Mouse (Mus musculus): ENCODE results near the gene Tmem150c.

Tmem150c gene

DNA sequence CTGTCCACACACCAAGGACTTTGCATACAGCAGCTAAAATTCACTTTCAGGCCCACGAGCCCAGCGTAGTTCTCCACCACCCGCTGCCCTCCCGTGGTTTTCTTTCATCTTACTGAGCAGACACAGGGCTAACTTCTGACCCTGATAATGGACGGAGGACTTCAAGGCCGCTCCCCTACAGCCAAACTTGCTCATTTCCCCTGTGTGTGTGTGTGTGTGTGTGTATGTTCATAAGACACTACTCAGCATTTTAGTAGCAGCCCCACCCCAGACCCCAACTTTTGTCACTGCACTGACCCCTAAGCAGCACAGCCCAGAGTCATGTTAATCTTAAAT lies at the start of gene Tmem150c:
Gene Tmem150c (minus strand): TSS at position 171 of the 336 bp plus-strand sequence.
- no peak for DNase-seq (ENCODE audit: low read depth, low spot score)

- DNase-seq (ENCODE audit: low read depth, low spot score) = no peak
Measured at GRCm38 (mm10) chr5:100209093-100209492, 49.5 kb upstream of the Tmem150c start.

DNA sequence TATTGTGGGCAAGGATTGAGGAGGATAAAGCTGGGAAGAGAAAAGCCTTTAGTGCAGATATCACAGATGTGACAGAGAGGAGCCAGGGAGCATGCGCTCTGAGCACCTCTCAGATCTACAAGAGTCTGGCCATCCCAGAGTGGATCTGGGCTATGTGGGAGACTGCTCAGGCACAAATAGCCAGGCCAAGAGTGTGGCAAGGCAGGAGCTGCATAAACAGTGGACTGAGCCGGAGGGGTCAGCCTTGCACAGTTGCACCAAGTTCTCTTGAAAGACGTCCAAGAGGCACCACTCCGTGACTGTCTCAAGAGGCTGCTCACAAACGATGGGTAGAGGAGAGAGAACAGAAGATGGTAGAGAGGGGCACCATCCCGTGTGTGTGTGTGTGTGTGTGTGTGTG lies 47.1 kb upstream of the Tmem150c start:
- DNase-seq (ENCODE audit: low read depth, low spot score) = no peak

GRCm38 (mm10) chr5:100205519-100206189 lies 46.0 kb upstream of the Tmem150c start:
- DNase-seq (ENCODE audit: low read depth, low spot score) = no peak

DNA sequence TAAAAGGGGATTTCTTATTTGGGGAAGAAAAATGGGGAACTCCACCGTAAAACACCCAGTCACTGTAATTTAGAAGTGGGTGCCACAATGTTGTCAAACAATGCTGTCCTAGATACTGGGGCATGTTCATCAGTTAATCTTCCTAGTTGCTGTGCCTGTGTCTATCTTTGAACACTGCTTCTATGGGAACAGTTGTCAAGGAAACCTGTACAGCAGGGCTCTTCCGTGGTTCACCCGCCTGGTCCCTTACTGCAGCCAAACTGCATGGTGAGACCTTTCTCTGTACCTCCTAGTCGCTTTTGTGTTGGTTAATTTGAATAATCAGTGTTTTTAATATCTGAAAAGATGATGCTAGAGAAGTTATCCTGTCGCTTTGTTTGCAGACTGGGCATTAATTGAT lies 41.2 kb upstream of the Tmem150c start:
- DNase-seq (ENCODE audit: low read depth, low spot score) = peak; percentile 82

- DNase-seq (ENCODE audit: low read depth, low spot score) = peak; percentile 39
Measured at GRCm38 (mm10) chr5:100200296-100200695, 40.7 kb upstream of the Tmem150c start.

GRCm38 (mm10) chr5:100199092-100199853 lies 39.7 kb upstream of the Tmem150c start:
- no peak for DNase-seq (ENCODE audit: low read depth, low spot score)

GRCm38 (mm10) chr5:100197476-100197875 lies 37.9 kb upstream of the Tmem150c start:
- DNase-seq (ENCODE audit: low read depth, low spot score) = no peak

GRCm38 (mm10) chr5:100196854-100197431 lies 37.3 kb upstream of the Tmem150c start:
- peak; percentile 42 for DNase-seq (ENCODE audit: low read depth, low spot score)

- peak; percentile 53 for DNase-seq (ENCODE audit: low read depth, low spot score)
Measured at GRCm38 (mm10) chr5:100196397-100196796, 36.8 kb upstream of the Tmem150c start.

DNA sequence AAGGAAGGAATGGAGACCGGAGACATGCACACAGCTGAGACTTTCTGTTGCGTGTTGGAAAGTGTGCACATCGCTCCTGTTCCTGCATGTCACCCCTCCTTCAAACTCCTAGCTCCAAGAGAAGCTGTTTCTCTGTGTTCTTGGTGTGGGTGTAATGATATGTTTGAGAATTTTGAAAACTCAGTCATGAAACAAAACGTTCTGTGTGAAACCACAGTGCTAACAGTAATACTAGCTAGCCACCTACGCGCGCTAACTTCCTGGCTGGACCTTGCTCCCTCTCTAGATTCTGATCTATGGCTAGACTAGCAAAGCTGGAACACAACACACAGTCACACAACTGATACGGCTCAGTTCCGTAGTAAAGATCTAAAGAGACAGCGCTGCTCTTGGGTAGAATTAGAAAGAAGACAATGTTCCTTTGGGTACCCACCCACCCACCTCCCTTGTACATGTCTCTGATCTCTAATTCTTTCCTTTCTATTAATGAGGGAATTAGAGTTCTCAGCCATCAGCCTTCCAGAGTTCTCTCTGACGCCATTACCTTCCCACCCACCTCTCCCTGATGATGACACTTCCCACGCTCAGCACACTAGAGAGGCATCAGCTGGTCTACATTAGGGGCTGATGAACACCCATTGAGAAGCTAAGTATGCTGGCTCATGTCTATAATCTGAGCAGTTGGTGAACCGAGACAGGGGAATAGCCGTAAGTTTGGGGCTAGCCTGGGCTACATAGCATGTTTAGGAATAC lies 32.0 kb upstream of the Tmem150c start:
- peak; percentile 80 for DNase-seq (ENCODE audit: low read depth, low spot score)

GRCm38 (mm10) chr5:100187035-100187901 lies 27.7 kb upstream of the Tmem150c start:
- peak; percentile 51 for DNase-seq (ENCODE audit: low read depth, low spot score)

GRCm38 (mm10) chr5:100186618-100187017 lies 27.0 kb upstream of the Tmem150c start:
- no peak for DNase-seq (ENCODE audit: low read depth, low spot score)

DNA sequence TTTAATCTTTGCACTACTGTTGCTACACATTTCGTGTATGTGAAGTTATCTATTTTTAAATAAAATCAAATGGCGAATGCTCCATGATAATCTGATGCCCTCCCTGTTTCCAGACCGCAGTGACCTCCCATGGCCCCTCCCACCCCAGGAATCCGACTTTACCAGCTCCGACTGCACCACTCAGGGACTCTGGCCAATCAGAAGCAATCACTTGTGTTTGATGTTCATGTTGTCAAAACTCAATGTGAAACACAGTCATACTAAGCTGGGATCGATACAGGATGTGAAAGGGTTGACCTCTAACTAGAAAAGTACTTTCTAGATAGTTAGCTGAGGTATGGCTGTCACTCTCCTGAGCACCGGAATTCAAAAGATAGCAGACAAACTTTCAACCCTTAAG lies 26.3 kb upstream of the Tmem150c start:
- no peak for DNase-seq (ENCODE audit: low read depth, low spot score)

DNA sequence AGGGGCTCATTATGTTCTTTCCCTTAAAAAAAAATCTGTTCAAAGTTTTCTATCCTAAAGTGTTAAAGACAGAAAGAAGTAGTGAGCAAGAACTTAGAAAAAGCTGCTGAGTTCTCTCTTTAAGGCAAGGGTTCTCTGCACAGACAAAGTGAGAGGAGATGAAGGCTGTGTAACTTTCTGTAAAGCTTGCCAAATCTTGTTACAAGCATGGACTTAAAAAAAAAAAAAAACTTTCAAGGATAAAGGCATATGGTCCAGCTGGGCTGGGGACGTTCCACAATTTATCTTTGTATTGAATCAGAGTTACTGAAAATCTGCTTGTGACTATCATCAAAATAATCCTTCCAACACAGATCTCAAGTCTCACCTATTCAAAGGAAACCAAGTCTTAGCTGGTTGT lies 21.4 kb upstream of the Tmem150c start:
- DNase-seq (ENCODE audit: low read depth, low spot score) = peak; percentile 22

DNA sequence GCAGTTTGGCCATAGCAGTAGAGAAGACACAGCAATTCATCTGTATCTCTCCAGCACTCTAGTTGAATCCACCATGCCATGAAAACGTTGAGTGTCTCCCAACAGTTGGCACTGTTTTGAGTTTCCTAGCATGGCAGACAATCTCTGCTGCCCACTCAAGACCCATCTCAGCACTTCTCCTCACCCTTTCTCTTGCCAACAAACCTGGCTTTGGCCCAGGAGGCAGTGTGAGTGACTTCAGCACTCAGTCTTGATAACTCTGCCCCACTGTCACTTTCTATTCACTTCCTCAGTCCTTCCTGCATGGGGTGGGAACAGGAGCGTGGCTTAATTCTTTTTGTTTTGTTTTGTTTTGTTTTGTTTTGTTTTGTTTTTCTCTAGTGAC lies 19.2 kb upstream of the Tmem150c start:
- no peak for DNase-seq (ENCODE audit: low read depth, low spot score)

DNA sequence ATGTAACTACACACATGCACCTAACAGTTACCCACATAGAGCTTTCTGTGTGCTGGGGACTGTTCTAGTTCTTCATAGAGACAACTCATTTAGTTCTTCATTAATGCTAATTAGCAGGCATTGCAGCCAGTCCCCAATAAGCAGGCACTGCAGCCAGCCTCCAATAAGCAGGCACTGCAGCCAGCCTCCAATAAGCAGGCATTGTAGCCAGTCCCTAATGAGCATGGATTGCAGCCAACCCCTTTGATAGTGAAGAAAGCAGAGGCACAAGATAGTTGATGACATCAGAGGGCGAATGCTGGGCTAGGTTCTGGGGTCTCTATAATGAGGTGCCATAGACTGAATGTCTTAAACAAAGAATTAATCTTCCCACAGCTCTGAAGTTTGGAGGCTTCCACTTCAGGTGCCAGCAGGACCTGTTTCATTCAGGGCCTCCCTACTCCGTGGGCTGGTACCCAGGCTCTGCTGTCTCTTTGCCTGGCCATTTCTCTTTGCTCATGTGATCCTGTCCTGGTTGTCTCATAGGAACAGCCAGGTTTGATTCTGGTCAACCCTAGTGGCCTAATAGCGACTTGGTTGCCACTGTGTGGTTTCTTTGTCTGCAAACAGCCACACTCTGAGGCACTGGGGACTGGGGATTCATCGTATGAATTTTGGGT lies 18.6 kb upstream of the Tmem150c start:
- peak; percentile 47 for DNase-seq (ENCODE audit: low read depth, low spot score)

DNA sequence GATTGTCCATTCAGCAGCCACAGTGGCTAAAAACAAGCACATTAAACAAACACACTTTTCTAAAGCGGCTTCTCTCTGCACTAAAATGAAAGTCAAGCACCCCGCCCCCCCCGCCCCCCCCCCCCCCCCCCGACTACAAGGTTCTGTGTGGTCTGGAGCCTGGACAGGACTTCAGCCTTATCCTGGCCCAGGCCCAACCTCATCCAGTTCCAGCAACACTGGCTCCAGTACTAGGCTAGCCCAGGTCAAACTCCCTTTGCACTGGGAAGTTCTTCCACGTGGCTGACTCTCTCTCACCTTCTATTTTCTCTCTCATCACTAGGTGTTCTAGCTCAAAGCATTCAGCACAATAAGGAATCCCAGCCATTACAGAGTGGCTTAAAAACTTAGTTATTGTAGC lies 17.9 kb upstream of the Tmem150c start:
- DNase-seq (ENCODE audit: low read depth, low spot score) = no peak

DNA sequence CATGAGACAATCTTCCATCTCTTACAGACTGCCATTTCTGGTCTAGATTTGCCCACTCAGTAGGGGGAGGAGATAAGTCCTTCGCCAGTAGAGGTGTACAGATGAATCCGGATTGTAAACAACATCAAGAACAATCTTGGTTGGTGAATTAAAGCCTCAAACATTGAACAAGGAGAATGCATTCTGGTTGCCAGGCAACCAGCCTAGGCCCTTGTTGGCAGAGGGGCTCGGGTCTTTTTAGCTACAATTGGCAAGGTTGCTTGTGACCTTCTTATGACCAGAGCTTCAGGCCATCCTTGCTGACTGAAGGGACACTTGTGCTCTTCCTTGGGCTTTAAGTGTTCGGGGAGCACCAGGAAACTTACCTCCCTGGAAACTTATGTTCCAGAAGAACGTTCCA lies 16.5 kb upstream of the Tmem150c start:
- no peak for DNase-seq (ENCODE audit: low read depth, low spot score)

DNA sequence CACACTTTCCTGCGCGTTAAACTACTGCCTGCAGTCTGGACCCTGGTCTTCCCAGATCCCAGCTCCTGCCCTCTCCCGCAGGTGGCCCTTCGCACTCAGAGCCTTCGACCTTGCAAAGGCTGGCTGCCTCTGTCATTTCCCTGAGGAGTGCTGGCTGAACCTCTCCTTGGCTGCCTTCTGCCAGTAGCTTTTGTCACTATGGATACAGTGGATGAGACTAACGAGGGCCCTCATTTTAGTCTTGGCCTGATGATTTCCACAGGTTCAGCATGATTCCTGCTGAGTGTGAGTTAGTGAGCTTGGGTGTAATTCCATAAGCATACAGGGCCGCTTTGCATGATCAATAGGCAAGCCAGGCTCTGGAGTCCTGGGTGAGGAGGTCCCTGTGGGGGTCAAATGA lies 16.0 kb upstream of the Tmem150c start:
- DNase-seq (ENCODE audit: low read depth, low spot score) = no peak

GRCm38 (mm10) chr5:100172104-100172503 lies 12.5 kb upstream of the Tmem150c start:
- DNase-seq (ENCODE audit: low read depth, low spot score) = no peak
